Mouse (Mus musculus) embryonic facial prominence, embryonic 14.5 days (tissue): ENCODE data around the gene Lurap1l. TPM values are rescaled to one million over a fixed set of nuclear protein-coding genes. Genes with fewer than 3 reads are reported as not detected.
"Not testable (repeated sequence)": the region's sequence is repeated elsewhere in the genome, so short reads cannot be mapped to it uniquely, and the experiment has no call there.

Source experiments
- ATAC-seq: fragments of 200-750 bp; cut with Nextera tagmentation; 2 replicates; pipeline ENCODE4 v1.8.0; 2017; ENCODE audit warnings: low read depth, moderate number of reproducible peaks, moderate TSS enrichment
- DNase-seq: peaks from one replicate; pipeline ENCODE4 v3.0.0-alpha.2; 2015; ENCODE audit warnings: low spot score
- H3K27ac ChIP-seq: fragments of 300-500 bp; sonication (generic); replicated peaks from 2 replicates; pipeline ENCODE4 v1.5.1; 2014; ENCODE audit warnings: low read depth, mild to moderate bottlenecking, low read length, moderate library complexity
- H3K27me3 ChIP-seq: fragments of 300-500 bp; sonication (generic); replicated peaks from 2 replicates; pipeline ENCODE4 v1.6.1; 2014; ENCODE audit warnings: low read length; ENCODE audit not compliant: control insufficient read depth, insufficient read depth
- H3K36me3 ChIP-seq: fragments of 300-500 bp; sonication (generic); 2 replicates; pipeline ENCODE4 v1.6.1; 2014; ENCODE audit warnings: low read length, mixed read lengths; ENCODE audit not compliant: control insufficient read depth, insufficient read depth
- H3K4me1 ChIP-seq: fragments of 300-500 bp; sonication (generic); 2 replicates; pipeline ENCODE4 v1.6.1; 2014; ENCODE audit warnings: antibody characterized with exemption, low read length; ENCODE audit not compliant: control insufficient read depth, insufficient read depth
- H3K4me2 ChIP-seq: fragments of 300-500 bp; sonication (generic); 2 replicates; pipeline ENCODE4 v1.6.1; 2014; ENCODE audit warnings: low read depth, mild to moderate bottlenecking, low read length, moderate library complexity, mixed read lengths
- H3K4me3 ChIP-seq: fragments of 300-500 bp; sonication (generic); 2 replicates; pipeline ENCODE4 v1.5.1; 2014; ENCODE audit warnings: low read depth, mild to moderate bottlenecking, low read length
- H3K9ac ChIP-seq: fragments of 300-500 bp; sonication (generic); 2 replicates; pipeline ENCODE4 v1.6.1; 2014; ENCODE audit warnings: low read depth, mild to moderate bottlenecking, low read length, moderate library complexity, mixed read lengths
- H3K9me3 ChIP-seq: fragments of 300-500 bp; sonication (generic); 2 replicates; pipeline ENCODE4 v1.6.1; 2016; ENCODE audit warnings: low read length; ENCODE audit not compliant: control insufficient read depth
- WGBS: fragments of 180-500 bp; shearing (Covaris S2); extraction: QIAGEN DNeasy Blood & Tissue Kit; methylation state at CpG from one replicate; pipeline ENCODE4 v1.1.7; 2014; 5-methylcytosine and 5-hydroxymethylcytosine counted together
- polyA plus RNA-seq: library from polyadenylated mRNA; unstranded; fragments of >200 nt; fragmentation: Nextera tagmentation; extraction: Ambion mirVana; gene quantifications from 2 replicates; pipeline ENCODE4 v1.2.1, GENCODE M21; 2014

Lurap1l gene
- polyA plus RNA-seq, 1 experiment from 2014 or later: 14.8 TPM

GRCm38 (mm10) chr4:80910871-80911701 lies 640 bp downstream of the Lurap1l start:
- ATAC-seq (peak; percentile 73), DNase-seq (peak; percentile 63)
- Histone ChIP-seq H3K36me3 (no peaks in the 10 kb centered on the region), H3K27ac (peak overlapping the region; percentile 82), H3K4me2 (peak overlapping the region; percentile 91), H3K27me3 (no peaks in the 10 kb centered on the region), H3K9ac (peak overlapping the region; percentile 76), H3K4me1 (peaks cover 3% of the 10 kb centered on the region; the same call in 1 of the 2 replicates), H3K9me3 (no peaks in the 10 kb centered on the region), H3K4me3 (peak overlapping the region; percentile 74)
- under 1% methylated on average over 28 of the region's 58 CpGs for WGBS

- DNase-seq: peak; percentile 94
- peaks cover 3% of the 10 kb centered on the region; the same call in 1 of the 2 replicates for H3K4me1 ChIP-seq
- WGBS: 1% methylated on average over 23 of the region's 27 CpGs
These were observed 1.5 kb downstream of the Lurap1l start for GRCm38 (mm10) chr4:80911706-80912540.

GRCm38 (mm10) chr4:80915211-80915610 lies 4.8 kb downstream of the Lurap1l start:
- no peak overlapping the region for H3K4me2 ChIP-seq
- H3K4me3 ChIP-seq: no peak overlapping the region
- ATAC-seq (no peak), DNase-seq (no peak)
- no peaks in the 10 kb centered on the region for H3K36me3 ChIP-seq
- H3K9ac ChIP-seq: no peak overlapping the region
- H3K27ac ChIP-seq: no peak overlapping the region
- H3K4me1 ChIP-seq: peaks cover 3% of the 10 kb centered on the region; the same call in 1 of the 2 replicates
- H3K27me3 ChIP-seq: no peaks in the 10 kb centered on the region
- 77% methylated on average over 2 of the region's 2 CpGs for WGBS
- no peaks in the 10 kb centered on the region for H3K9me3 ChIP-seq

More at GRCm38 (mm10) chr4:80911706-80912540, 1.5 kb downstream of the Lurap1l start:
- Histone ChIP-seq H3K27me3 (no peaks in the 10 kb centered on the region), H3K4me3 (peak overlapping the region; percentile 74), H3K9me3 (no peaks in the 10 kb centered on the region), H3K4me2 (peak overlapping the region; percentile 91), H3K36me3 (no peaks in the 10 kb centered on the region), H3K27ac (peak overlapping the region; percentile 82), H3K9ac (peak overlapping the region; percentile 76)
- peak; percentile 93 for ATAC-seq

GRCm38 (mm10) chr4:80916695-80917094 lies 6.2 kb downstream of the Lurap1l start:
- Histone ChIP-seq H3K9me3 (no peaks in the 10 kb centered on the region), H3K9ac (no peak overlapping the region), H3K36me3 (no peaks in the 10 kb centered on the region), H3K27me3 (no peaks in the 10 kb centered on the region), H3K4me1 (peaks cover 3% of the 10 kb centered on the region; the same call in 1 of the 2 replicates), H3K4me2 (no peak overlapping the region), H3K27ac (no peak overlapping the region), H3K4me3 (no peak overlapping the region)
- no peak for ATAC-seq
- no peak for DNase-seq
- WGBS: 69% methylated on average over 3 of the region's 3 CpGs

- H3K27ac ChIP-seq, DNase-seq, H3K9me3 ChIP-seq, H3K4me2 ChIP-seq, H3K27me3 ChIP-seq, H3K36me3 ChIP-seq, H3K4me1 ChIP-seq, H3K4me3 ChIP-seq, H3K9ac ChIP-seq: not testable (repeated sequence)
- 52% methylated on average over 1 of the region's 1 CpGs for WGBS
- peak; percentile 39; the same call in 1 of the 2 replicates for ATAC-seq
These were observed 6.7 kb downstream of the Lurap1l start for GRCm38 (mm10) chr4:80917128-80917527.

GRCm38 (mm10) chr4:80917812-80918211 lies 7.4 kb downstream of the Lurap1l start:
- Histone ChIP-seq H3K9me3 (no peaks in the 10 kb centered on the region), H3K4me2 (no peak overlapping the region), H3K36me3 (no peaks in the 10 kb centered on the region), H3K27me3 (no peaks in the 10 kb centered on the region), H3K4me3 (no peak overlapping the region), H3K9ac (no peak overlapping the region), H3K27ac (no peak overlapping the region), H3K4me1 (no peaks in the 10 kb centered on the region)
- 71% methylated on average over 3 of the region's 3 CpGs for WGBS
- DNase-seq (no peak), ATAC-seq (no peak)

GRCm38 (mm10) chr4:80918526-80919129 lies 8.2 kb downstream of the Lurap1l start:
- 61% methylated on average over 3 of the region's 3 CpGs for WGBS
- Histone ChIP-seq H3K4me2 (no peak overlapping the region), H3K9me3 (no peaks in the 10 kb centered on the region), H3K27ac (no peak overlapping the region), H3K36me3 (no peaks in the 10 kb centered on the region), H3K4me3 (no peak overlapping the region), H3K27me3 (no peaks in the 10 kb centered on the region), H3K4me1 (no peaks in the 10 kb centered on the region), H3K9ac (no peak overlapping the region)
- DNase-seq: no peak
- no peak for ATAC-seq

- H3K4me2 ChIP-seq: no peak overlapping the region
- no peak overlapping the region for H3K4me3 ChIP-seq
- H3K9me3 ChIP-seq: no peaks in the 10 kb centered on the region
- H3K9ac ChIP-seq: no peak overlapping the region
- ATAC-seq (no peak), DNase-seq (no peak)
- no peak overlapping the region for H3K27ac ChIP-seq
- H3K36me3 ChIP-seq: no peaks in the 10 kb centered on the region
- no peaks in the 10 kb centered on the region for H3K4me1 ChIP-seq
- WGBS: 63% methylated on average over 1 of the region's 1 CpGs
- no peaks in the 10 kb centered on the region for H3K27me3 ChIP-seq
These were observed 8.9 kb downstream of the Lurap1l start for GRCm38 (mm10) chr4:80919217-80919867.
